Mouse (Mus musculus): ENCODE results near the gene Mepe. TPM values are rescaled to one million over a fixed set of nuclear protein-coding genes. Genes with fewer than 3 reads are reported as not detected.

The Mepe gene
- polyA plus RNA-seq, 1 experiment = not detected

DNA sequence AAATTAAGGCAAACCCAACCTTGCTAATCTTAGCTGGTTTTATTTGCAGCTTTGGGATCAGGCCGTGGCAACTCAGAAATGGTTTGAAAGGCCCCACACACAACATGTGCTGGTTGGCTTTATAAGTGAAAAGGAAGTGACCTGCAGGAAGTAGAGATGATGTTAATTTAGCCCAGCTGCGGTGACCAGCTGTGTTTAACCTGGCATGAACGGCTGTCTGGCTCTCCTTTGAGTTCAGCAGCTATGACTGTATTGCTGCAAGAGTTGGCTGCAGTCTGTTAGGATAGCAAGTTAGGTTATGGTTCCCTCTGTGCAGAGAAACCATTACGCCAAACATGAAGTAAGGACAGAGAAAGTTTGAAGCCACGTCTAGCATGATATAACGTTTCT lies 20.1 kb downstream of the Mepe start:
- DNase-seq (ENCODE audit: low read depth in 1 of 2, low spot score in 2 of 2) = no peak
- 0 out of 2 replicates have a peak, but pooled peaks cover 2% of the 10 kb centered on the region for H3K4me1 ChIP-seq (ENCODE audit: control insufficient read depth, insufficient read depth, insufficient read length)
- WGBS = 56% methylated on average over 6 of the region's 6 CpGs
- H3K27ac ChIP-seq (ENCODE audit: insufficient read depth, low read length) = no peak overlapping the region
- no peaks in the 10 kb centered on the region for H3K36me3 ChIP-seq (ENCODE audit: control insufficient read depth, insufficient read depth, low read length)
- no peak overlapping the region for H3K4me3 ChIP-seq (ENCODE audit: extremely low read depth, insufficient read depth, insufficient read length)
- H3K27me3 ChIP-seq (ENCODE audit: control insufficient read depth, insufficient read depth, low read length) = no peaks in the 10 kb centered on the region
- TF ChIP-seq CTCF (IDR thresholded peaks at IDR 0.05; ENCODE audit: extremely low read depth, insufficient read depth, insufficient read length, insufficient replicate concordance) = no peak
- no peak for TF ChIP-seq POLR2A (IDR thresholded peaks at IDR 0.05; ENCODE audit: low read depth, low read length)

- peaks cover 5% of the 10 kb centered on the region; the same call in 1 of the 2 replicates for H3K4me1 ChIP-seq (ENCODE audit: control insufficient read depth, insufficient read depth, insufficient read length)
- no peaks in the 10 kb centered on the region for H3K27me3 ChIP-seq (ENCODE audit: control insufficient read depth, insufficient read depth, low read length)
- H3K4me3 ChIP-seq (ENCODE audit: extremely low read depth, insufficient read depth, insufficient read length) = no peak overlapping the region
- no peak for TF ChIP-seq CTCF (IDR thresholded peaks at IDR 0.05; ENCODE audit: extremely low read depth, insufficient read depth, insufficient read length, insufficient replicate concordance)
- TF ChIP-seq POLR2A (IDR thresholded peaks at IDR 0.05; ENCODE audit: low read depth, low read length) = no peak
- WGBS = 80% methylated on average over 1 of the region's 1 CpGs
- no peaks in the 10 kb centered on the region for H3K36me3 ChIP-seq (ENCODE audit: control insufficient read depth, insufficient read depth, low read length)
- H3K27ac ChIP-seq (ENCODE audit: insufficient read depth, low read length) = no peak overlapping the region
- DNase-seq (ENCODE audit: low read depth in 1 of 2, low spot score in 2 of 2) = no peak
Measured at GRCm38 (mm10) chr5:104351041-104351440, 25.9 kb downstream of the Mepe start.

GRCm38 (mm10) chr5:104351874-104352273 lies 26.7 kb downstream of the Mepe start:
- no peak for DNase-seq (ENCODE audit: low read depth in 1 of 2, low spot score in 2 of 2)
- H3K27me3 ChIP-seq (ENCODE audit: control insufficient read depth, insufficient read depth, low read length) = no peaks in the 10 kb centered on the region
- peaks cover 5% of the 10 kb centered on the region; the same call in 1 of the 2 replicates for H3K4me1 ChIP-seq (ENCODE audit: control insufficient read depth, insufficient read depth, insufficient read length)
- H3K4me3 ChIP-seq (ENCODE audit: extremely low read depth, insufficient read depth, insufficient read length) = no peak overlapping the region
- WGBS = 12% methylated on average over 5 of the region's 5 CpGs
- H3K36me3 ChIP-seq (ENCODE audit: control insufficient read depth, insufficient read depth, low read length) = no peaks in the 10 kb centered on the region
- no peak overlapping the region for H3K27ac ChIP-seq (ENCODE audit: insufficient read depth, low read length)
- TF ChIP-seq POLR2A (IDR thresholded peaks at IDR 0.05; ENCODE audit: low read depth, low read length) (no peak), CTCF (IDR thresholded peaks at IDR 0.05; ENCODE audit: extremely low read depth, insufficient read depth, insufficient read length, insufficient replicate concordance) (no peak)

- H3K36me3 ChIP-seq (ENCODE audit: control insufficient read depth, insufficient read depth, low read length) = no peaks in the 10 kb centered on the region
- no peak overlapping the region for H3K27ac ChIP-seq (ENCODE audit: insufficient read depth, low read length)
- H3K27me3 ChIP-seq (ENCODE audit: control insufficient read depth, insufficient read depth, low read length) = no peaks in the 10 kb centered on the region
- TF ChIP-seq POLR2A (IDR thresholded peaks at IDR 0.05; ENCODE audit: low read depth, low read length) (no peak), CTCF (IDR thresholded peaks at IDR 0.05; ENCODE audit: extremely low read depth, insufficient read depth, insufficient read length, insufficient replicate concordance) (no peak)
- H3K4me3 ChIP-seq (ENCODE audit: extremely low read depth, insufficient read depth, insufficient read length) = no peak overlapping the region
- DNase-seq (ENCODE audit: low read depth in 1 of 2, low spot score in 2 of 2) = no peak
- H3K4me1 ChIP-seq (ENCODE audit: control insufficient read depth, insufficient read depth, insufficient read length) = peaks cover 3% of the 10 kb centered on the region; the same call in 1 of the 2 replicates
- 58% methylated on average over 5 of the region's 5 CpGs for WGBS
Measured at GRCm38 (mm10) chr5:104357575-104357974, 32.4 kb downstream of the Mepe start.

DNA sequence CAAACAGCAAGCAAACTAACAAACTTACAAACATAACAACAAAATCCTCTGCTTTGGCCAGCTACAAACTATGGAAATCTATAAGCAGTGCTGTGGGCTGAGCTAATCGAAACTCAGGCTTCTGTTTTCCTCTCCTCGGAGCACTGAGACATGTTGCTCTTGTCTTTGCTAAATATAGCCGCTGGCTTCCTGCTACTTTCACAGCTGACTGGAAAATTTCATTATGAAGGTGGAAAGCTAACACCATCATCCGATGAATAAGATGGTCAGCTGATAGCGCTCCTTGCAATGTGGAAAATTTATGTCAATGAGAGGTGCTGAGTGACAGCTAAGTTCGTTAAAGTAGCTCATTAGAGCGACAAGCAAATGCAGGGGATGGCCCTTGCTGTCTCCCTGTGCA lies 33.5 kb downstream of the Mepe start:
- peaks cover 3% of the 10 kb centered on the region; the same call in 1 of the 2 replicates for H3K4me1 ChIP-seq (ENCODE audit: control insufficient read depth, insufficient read depth, insufficient read length)

DNA sequence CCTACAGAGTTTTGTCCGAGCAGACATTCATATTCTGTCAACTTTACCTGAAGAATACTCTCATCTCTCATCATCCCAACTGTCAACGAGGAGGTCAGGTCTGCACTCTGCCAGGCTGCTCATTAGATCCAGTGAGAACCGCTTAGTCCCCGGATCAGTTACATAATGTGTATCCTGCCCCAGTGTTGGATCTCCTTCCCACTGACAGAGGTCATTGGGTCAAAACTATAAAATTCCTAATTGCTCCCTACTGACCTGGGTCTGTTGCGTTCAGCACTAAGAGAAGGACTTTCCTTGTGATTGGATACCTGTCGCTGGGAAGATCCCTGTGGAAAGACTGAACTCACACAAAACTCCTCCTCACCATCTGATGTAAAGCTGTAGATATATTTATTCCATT lies 34.1 kb downstream of the Mepe start:
- TF ChIP-seq POLR2A (IDR thresholded peaks at IDR 0.05; ENCODE audit: low read depth, low read length) = no peak
- TF ChIP-seq CTCF (IDR thresholded peaks at IDR 0.05; ENCODE audit: extremely low read depth, insufficient read depth, insufficient read length, insufficient replicate concordance) = no peak
- H3K27ac ChIP-seq (ENCODE audit: insufficient read depth, low read length) = no peak overlapping the region
- 84% methylated on average over 6 of the region's 6 CpGs for WGBS
- DNase-seq (ENCODE audit: low read depth in 1 of 2, low spot score in 2 of 2) = no peak
- H3K4me3 ChIP-seq (ENCODE audit: extremely low read depth, insufficient read depth, insufficient read length) = no peak overlapping the region
- no peaks in the 10 kb centered on the region for H3K27me3 ChIP-seq (ENCODE audit: control insufficient read depth, insufficient read depth, low read length)
- peaks cover 3% of the 10 kb centered on the region; the same call in 1 of the 2 replicates for H3K4me1 ChIP-seq (ENCODE audit: control insufficient read depth, insufficient read depth, insufficient read length)
- H3K36me3 ChIP-seq (ENCODE audit: control insufficient read depth, insufficient read depth, low read length) = no peaks in the 10 kb centered on the region

More for the DNA sequence above, 33.5 kb downstream of the Mepe start:
- TF ChIP-seq CTCF (IDR thresholded peaks at IDR 0.05; ENCODE audit: extremely low read depth, insufficient read depth, insufficient read length, insufficient replicate concordance) = no peak
- no peak for TF ChIP-seq POLR2A (IDR thresholded peaks at IDR 0.05; ENCODE audit: low read depth, low read length)
- Histone ChIP-seq H3K36me3 (ENCODE audit: control insufficient read depth, insufficient read depth, low read length) (no peaks in the 10 kb centered on the region), H3K4me3 (ENCODE audit: extremely low read depth, insufficient read depth, insufficient read length) (no peak overlapping the region), H3K27ac (ENCODE audit: insufficient read depth, low read length) (no peak overlapping the region), H3K27me3 (ENCODE audit: control insufficient read depth, insufficient read depth, low read length) (no peaks in the 10 kb centered on the region)
- 31% methylated on average over 7 of the region's 7 CpGs for WGBS
- DNase-seq (ENCODE audit: low read depth in 1 of 2, low spot score in 2 of 2) = no peak

DNA sequence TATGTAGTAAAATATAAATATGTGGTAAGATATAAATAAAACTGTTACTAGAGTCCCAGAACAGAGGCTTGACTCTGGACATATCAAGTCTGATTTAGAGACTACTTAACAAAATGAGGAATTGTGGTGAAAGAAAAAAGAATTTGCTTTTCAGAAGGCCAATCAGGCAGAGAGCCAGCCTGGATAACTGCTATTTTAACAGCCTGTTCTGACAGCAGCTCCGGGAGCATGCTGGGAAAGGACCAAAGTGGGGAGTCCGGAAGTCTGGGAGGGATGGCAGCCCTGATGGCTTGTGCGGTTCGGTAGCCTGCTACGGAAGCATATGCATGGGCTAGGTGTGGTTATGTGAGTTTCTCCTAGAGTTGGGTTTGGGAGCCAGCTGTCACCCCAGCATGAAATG lies 45.5 kb downstream of the Mepe start:
- Histone ChIP-seq H3K36me3 (ENCODE audit: control insufficient read depth, insufficient read depth, low read length) (no peaks in the 10 kb centered on the region), H3K27me3 (ENCODE audit: control insufficient read depth, insufficient read depth, low read length) (no peaks in the 10 kb centered on the region), H3K4me3 (ENCODE audit: extremely low read depth, insufficient read depth, insufficient read length) (no peak overlapping the region), H3K4me1 (ENCODE audit: control insufficient read depth, insufficient read depth, insufficient read length) (no peaks in the 10 kb centered on the region), H3K27ac (ENCODE audit: insufficient read depth, low read length) (no peak overlapping the region)
- DNase-seq (ENCODE audit: low read depth in 1 of 2, low spot score in 2 of 2) = no peak
- TF ChIP-seq POLR2A (IDR thresholded peaks at IDR 0.05; ENCODE audit: low read depth, low read length) = no peak
- no peak for TF ChIP-seq CTCF (IDR thresholded peaks at IDR 0.05; ENCODE audit: extremely low read depth, insufficient read depth, insufficient read length, insufficient replicate concordance)
- 94% methylated on average over 5 of the region's 5 CpGs for WGBS

Measured in spleen, adult 2 months (tissue).